Mouse (Mus musculus) hindlimb bud, embryonic 11.5 days (tissue): Measurements from ENCODE around the gene Olfr31.

Source experiments
- DNase-seq: peaks from one replicate; pipeline ENCODE4 v3.0.0-alpha.2; 2012; ENCODE audit warnings: low read depth, low spot score; ENCODE audit errors: extremely low spot score

The Olfr31 gene

DNA sequence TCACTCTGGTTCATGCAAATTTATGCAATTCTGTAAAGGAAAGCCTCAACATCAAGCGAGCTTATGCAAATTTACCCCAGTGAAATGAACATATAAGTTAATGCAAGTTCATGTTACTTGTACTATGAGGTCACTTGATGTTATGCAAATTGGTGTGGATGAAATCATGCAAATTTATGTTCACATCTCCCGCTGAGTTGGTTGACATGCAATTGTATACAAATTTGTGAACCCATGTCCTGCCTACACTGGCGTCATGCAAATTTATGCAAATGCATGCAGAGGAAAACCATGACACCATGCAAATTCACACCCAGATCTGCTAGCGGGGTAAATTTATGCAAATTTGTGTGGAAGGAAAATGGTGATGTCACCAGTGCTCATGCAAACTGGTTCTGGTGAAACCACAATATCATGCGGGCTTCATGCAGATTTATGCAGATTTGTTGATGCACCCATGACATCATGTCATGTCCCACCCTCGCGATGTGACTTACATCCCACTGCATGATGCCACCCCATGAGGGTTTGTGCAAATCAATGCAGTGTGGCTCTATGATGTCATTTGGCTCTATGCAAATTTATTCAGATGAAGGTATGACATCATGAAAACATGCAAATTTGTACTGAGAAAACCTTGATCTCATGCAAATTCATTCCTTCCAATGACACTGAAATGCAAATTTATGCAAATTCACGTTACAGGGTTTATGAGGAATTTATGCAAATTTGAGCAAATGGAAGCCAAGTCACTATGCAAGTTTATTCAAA is 31.3 kb downstream of the Olfr31 start:
- DNase-seq, result no peak

GRCm38 (mm10) chr14:14354511-14355359 is 32.1 kb downstream of the Olfr31 start:
- no peak for DNase-seq

DNA sequence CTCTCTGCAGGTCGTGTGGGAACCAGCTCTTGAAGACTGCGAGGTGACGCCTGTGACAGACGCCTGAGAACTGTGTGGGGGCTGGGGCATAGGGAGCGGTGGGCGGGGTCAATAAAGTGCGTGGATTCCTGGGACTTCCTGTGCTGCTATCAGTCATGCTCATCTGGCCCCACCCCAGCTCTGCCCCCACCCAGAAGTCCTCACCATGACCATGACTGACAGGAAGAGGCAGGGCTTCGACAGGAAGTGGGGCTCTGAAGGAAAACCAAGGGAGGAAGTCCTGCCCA is 32.7 kb downstream of the Olfr31 start:
- DNase-seq, result no peak
